Mouse (Mus musculus): ENCODE data around the gene Pde8b. TPM values are rescaled to one million over a fixed set of nuclear protein-coding genes. Genes with fewer than 3 reads are reported as not detected.

The Pde8b gene
- 2.2 and 2.5 TPM in 2 replicates for polyA plus RNA-seq (2016; fragmentation: Nextera tagmentation; extraction: Ambion mirVana)

DNA sequence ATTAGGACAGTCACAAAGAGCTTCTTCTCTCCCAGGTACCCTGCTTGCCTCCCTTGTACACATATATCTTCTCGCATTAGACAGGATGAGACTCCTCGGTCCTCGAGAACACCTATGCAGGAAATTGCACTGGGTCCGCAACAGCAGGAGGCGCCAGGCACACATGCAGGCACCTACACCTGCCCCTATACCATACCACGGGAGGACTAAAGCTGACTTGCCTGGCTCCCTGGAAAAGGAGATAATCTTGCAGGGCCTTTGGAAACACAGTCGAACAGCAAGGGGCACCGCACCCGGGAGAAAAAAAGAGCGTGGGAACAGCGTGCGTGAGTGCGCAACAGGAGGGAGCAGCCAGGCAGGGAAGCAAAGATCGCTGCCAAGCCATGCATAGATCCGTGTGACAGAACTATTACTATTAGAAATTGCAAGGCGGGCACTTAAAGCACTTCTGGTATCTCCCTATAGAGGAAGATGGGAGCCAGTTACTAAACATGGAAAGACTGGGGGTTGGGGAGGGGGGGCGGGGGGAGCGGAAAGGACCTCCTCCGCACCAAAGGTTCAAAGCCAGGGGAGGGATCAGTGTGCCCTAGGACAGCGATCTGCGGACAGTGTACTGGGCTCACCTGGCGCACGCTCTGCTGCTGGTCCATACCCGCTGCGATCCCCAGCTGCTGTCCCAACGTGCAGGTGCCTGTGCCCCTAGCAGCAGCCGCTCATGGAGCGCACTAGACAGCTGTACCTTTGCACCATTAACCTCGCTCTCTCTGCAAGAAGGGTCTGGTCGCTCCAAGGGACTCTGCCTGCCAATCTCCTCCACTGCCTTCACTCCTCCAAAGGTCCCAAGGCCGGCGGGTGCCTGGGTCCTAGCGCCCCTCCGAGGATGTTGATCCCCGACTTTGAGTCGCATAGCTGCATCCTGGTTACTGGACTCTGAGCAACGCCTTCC, at the start of gene Pde8b:
Gene Pde8b, minus strand, starts transcription at position 826 of the 946 bp plus-strand sequence.
- Histone ChIP-seq H3K4me3 (peak within 1 kb of the TSS; percentile 30), H3K4me1 (peaks cover 5% of the 10 kb centered on the region; the same call in 1 of the 2 replicates), H3K4me2 (replicated peaks) (peak within 1 kb of the TSS; percentile 55), H3K27me3 (peaks cover 35% of the 10 kb centered on the region), H3K36me3 (no peaks in the 10 kb centered on the region), H3K27ac (no peak within 1 kb of the TSS), H3K9me3 (no peaks in the 10 kb centered on the region), H3K9ac (no peak within 1 kb of the TSS)
- no peak for ATAC-seq (ENCODE audit: insufficient number of reproducible peaks, insufficient read depth, low FRiP score, low TSS enrichment)
- WGBS, result 5% methylated on average over 37 of the region's 37 CpGs

DNA sequence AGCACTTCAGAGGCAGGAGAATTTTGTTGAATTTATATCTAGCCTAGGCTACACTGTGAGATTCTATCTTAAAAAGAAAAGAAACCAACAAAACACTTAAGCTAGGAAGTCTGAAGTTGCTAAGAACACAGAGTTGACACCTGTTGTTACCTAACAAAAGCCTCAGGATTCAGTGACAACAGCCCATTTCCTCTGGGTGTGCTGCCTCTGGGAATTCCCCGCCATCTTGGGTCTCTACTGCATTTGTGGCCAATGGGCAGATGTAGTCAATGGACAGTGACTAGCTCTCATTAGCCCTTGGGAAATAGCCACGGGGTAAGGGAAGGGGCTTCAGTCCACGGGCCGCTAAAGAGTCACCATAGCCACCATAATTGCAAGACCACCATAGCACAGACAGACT, 41.8 kb upstream of the Pde8b start:
- no peak overlapping the region for H3K9ac ChIP-seq
- no peaks in the 10 kb centered on the region for H3K9me3 ChIP-seq
- 83% methylated on average over 4 of the region's 4 CpGs for WGBS
- no peak for ATAC-seq (ENCODE audit: insufficient number of reproducible peaks, insufficient read depth, low FRiP score, low TSS enrichment)
- H3K27me3 ChIP-seq, result no peaks in the 10 kb centered on the region
- H3K4me1 ChIP-seq, result no peaks in the 10 kb centered on the region
- H3K27ac ChIP-seq, result no peak overlapping the region
- H3K4me3 ChIP-seq, result no peak overlapping the region
- H3K4me2 ChIP-seq (replicated peaks), result no peak overlapping the region
- no peaks in the 10 kb centered on the region for H3K36me3 ChIP-seq

DNA sequence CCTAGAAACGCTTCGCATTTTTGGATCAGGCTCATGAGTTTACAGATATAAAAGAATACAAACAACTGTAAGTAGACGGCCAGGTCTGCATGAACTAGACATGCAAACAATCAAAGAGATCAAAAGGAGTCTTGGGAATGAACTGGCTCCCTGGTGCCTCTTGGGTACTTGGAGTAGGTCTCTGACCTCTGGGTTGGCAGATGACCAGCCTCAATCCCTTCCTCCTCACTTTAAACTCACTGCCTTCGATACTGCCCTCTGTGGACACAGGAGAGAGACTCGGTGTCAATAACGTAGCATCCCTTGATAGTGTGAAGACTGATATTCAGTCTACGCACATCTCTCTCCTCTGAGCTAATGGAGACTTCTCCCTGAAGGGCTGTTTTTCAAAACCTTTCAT, 37.9 kb upstream of the Pde8b start:
- Histone ChIP-seq H3K4me2 (replicated peaks) (no peak overlapping the region), H3K4me3 (no peak overlapping the region), H3K9ac (no peak overlapping the region), H3K36me3 (no peaks in the 10 kb centered on the region), H3K27me3 (no peaks in the 10 kb centered on the region), H3K27ac (no peak overlapping the region), H3K4me1 (no peaks in the 10 kb centered on the region), H3K9me3 (no peaks in the 10 kb centered on the region)
- ATAC-seq (ENCODE audit: insufficient number of reproducible peaks, insufficient read depth, low FRiP score, low TSS enrichment), result no peak
- 70% methylated on average over 7 of the region's 7 CpGs for WGBS

DNA sequence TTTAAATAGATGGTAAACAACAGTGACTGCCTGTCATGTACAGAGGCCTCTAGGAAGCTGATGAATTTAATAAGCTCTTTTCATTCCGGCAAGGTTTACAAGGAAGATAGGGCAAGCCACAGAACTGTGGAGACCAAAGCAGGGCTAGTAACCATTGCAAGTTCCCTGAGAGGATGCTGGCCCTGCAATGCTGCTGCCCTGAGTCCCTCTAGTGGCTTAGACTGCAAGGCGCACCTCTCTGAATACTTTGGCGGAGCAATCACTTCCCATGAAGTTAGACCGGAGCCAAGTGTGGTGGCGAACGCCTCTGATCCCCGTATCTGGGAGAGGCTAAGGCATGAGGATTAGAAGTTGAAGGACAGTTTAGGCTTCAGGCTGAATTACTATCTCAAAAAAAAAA, 36.9 kb upstream of the Pde8b start:
- H3K9ac ChIP-seq, result no peak overlapping the region
- no peak overlapping the region for H3K27ac ChIP-seq
- H3K4me3 ChIP-seq, result no peak overlapping the region
- no peaks in the 10 kb centered on the region for H3K36me3 ChIP-seq
- H3K4me2 ChIP-seq (replicated peaks), result no peak overlapping the region
- ATAC-seq (ENCODE audit: insufficient number of reproducible peaks, insufficient read depth, low FRiP score, low TSS enrichment), result no peak
- no peaks in the 10 kb centered on the region for H3K9me3 ChIP-seq
- 0 out of 2 replicates have a peak, but pooled peaks cover 5% of the 10 kb centered on the region for H3K4me1 ChIP-seq
- no peaks in the 10 kb centered on the region for H3K27me3 ChIP-seq
- WGBS, result 5% methylated on average over 7 of the region's 7 CpGs

DNA sequence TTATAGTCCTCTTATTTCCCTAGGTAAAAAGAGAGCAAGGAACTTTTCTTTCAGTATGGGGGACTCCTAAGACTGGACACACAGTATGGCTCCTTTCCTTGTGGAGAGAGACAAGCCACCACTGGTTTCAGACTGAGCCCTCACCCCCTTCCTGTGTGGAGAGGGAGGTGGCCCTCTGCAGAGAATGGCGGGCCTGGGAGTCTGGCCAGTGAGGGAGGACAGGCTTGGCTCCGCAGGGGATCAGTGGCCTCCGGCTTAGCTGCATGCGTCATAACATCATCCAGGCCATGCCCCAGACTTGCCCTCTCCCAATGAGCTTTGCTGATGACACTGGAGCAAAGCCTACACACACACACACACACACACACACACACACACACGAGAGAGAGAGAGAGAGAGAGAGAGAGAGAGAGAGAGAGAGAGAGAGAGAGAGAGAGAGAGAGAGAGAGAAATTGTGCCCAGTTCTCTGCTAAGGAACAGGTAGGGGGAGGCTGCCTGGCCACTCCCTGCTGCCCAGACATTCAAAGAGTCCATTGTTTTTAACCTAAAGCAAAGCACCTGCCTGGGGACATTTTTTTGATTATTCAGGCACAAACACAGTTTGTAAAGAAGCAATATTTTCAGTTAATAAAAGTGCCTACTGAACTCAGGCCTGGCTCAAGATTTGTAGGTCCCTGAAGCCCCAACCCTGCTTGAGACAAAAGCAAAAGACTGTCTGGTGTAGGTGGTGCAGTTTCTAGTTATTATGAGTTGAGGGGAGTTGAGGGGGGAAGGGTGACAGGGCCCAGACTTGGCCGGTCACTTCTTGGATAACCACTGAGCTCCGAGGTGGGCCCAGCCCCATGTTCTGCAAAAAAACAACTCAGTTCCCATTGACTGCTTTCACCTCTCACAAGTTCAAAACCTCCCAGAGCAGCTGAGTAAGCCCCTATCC, 31.9 kb upstream of the Pde8b start:
- 27% methylated on average over 6 of the region's 7 CpGs for WGBS
- Histone ChIP-seq H3K27me3 (no peaks in the 10 kb centered on the region), H3K4me1 (0 out of 2 replicates have a peak, but pooled peaks cover 5% of the 10 kb centered on the region), H3K4me3 (no peak overlapping the region), H3K4me2 (replicated peaks) (no peak overlapping the region), H3K36me3 (no peaks in the 10 kb centered on the region), H3K9ac (no peak overlapping the region), H3K9me3 (no peaks in the 10 kb centered on the region), H3K27ac (no peak overlapping the region)
- no peak for ATAC-seq (ENCODE audit: insufficient number of reproducible peaks, insufficient read depth, low FRiP score, low TSS enrichment)

DNA sequence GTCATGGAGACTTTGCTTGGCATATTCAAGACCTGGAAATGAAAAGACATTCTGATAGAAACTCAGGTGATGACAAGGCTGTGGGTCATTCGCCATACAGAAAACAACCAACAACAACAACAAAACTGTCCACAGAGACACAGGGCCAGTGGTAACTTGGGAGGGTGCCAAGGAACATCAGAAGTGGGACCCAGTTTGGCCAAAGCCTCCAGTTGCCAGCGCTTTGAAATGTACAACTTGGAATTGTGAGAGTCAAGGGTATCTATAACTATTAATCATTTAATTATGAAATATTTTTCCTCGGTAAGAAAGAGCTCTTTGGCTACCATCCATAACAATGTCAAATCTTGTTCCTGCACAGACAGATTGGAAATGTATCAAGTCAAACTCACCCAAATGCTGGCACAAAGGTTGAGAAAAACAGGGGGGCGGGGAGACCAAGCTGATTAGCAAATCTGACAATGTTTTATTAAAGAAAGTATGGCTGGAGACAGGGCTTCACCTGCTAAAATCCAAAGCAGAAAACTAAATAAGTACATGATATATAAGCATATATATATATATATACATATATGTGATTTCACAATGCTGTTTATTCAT, 28.4 kb upstream of the Pde8b start:
- no peak overlapping the region for H3K4me2 ChIP-seq (replicated peaks)
- H3K9ac ChIP-seq, result no peak overlapping the region
- H3K4me3 ChIP-seq, result no peak overlapping the region
- 0 out of 2 replicates have a peak, but pooled peaks cover 5% of the 10 kb centered on the region for H3K4me1 ChIP-seq
- H3K27ac ChIP-seq, result no peak overlapping the region
- WGBS, result 86% methylated on average over 4 of the region's 4 CpGs
- H3K27me3 ChIP-seq, result no peaks in the 10 kb centered on the region
- H3K36me3 ChIP-seq, result no peaks in the 10 kb centered on the region
- no peaks in the 10 kb centered on the region for H3K9me3 ChIP-seq
- no peak for ATAC-seq (ENCODE audit: insufficient number of reproducible peaks, insufficient read depth, low FRiP score, low TSS enrichment)

DNA sequence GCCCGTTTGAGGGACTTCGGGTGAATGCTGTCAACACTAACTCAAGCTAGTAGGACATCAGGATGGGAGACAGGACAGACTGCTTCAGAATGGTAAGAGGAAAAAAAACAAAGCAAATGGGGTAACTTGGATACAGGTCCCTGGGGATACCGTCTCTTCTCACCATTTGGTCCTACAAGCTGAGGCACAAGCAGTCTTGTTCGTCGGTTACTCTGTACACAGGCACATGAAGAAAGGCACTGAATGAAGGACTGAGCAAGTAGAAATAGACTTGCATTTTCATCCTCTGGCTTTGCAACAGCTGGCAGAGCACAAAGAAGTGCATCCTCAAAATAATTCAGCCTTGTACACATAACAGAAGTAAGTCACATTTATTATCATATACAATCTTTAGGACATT, 14.6 kb upstream of the Pde8b start:
- no peaks in the 10 kb centered on the region for H3K9me3 ChIP-seq
- no peak for ATAC-seq (ENCODE audit: insufficient number of reproducible peaks, insufficient read depth, low FRiP score, low TSS enrichment)
- H3K27me3 ChIP-seq, result no peaks in the 10 kb centered on the region
- H3K27ac ChIP-seq, result no peak overlapping the region
- H3K4me2 ChIP-seq (replicated peaks), result no peak overlapping the region
- no peak overlapping the region for H3K9ac ChIP-seq
- H3K36me3 ChIP-seq, result no peaks in the 10 kb centered on the region
- WGBS, result 80% methylated on average over 5 of the region's 5 CpGs
- 0 out of 2 replicates have a peak, but pooled peaks cover 4% of the 10 kb centered on the region for H3K4me1 ChIP-seq
- H3K4me3 ChIP-seq, result no peak overlapping the region

DNA sequence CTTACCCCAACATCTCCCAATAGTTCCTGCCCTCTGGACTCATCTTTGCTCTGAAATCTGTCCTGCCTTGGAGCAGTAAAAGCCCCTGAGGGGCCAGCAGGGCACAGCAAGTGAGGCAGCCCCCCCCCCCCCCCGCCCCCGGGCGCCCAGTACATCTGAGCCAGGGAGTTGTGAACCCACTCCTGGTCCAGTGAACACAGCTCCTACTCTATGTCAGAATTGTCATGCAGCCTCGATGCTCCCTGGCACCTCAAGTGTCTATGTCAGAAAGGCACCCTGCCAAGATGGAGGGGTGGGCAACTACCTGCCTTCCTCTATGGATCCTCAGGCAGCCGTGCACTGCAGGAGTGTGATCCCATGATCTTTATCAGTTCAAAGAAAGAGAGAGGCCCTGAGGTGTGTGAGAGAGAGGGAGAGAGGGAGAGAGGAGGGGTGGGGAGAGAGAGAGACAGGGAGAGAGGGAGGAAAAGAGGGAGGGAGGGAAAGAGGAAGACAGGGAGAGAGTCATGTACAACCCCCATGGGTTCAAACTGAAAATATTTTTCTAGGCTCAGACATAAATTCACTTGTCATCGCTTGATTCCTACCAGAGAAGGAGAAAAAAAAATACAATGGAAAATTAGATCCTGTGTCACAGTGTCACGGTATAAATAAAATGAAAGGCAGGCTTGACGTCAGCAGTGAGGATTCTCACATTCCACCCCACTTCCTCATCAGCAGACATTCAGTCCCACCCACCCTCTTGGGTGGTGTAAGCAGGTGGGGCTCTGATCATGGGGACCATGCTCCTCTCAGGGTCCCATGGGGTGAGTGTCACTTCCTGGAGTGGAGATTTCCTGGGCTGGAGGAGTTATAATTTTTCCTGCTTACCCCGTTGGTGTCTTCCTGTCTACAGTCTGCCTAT, 11.0 kb upstream of the Pde8b start:
- Histone ChIP-seq H3K4me1 (0 out of 2 replicates have a peak, but pooled peaks cover 4% of the 10 kb centered on the region), H3K36me3 (no peaks in the 10 kb centered on the region), H3K27ac (no peak overlapping the region), H3K4me3 (no peak overlapping the region), H3K27me3 (no peaks in the 10 kb centered on the region), H3K9me3 (no peaks in the 10 kb centered on the region), H3K4me2 (replicated peaks) (no peak overlapping the region), H3K9ac (no peak overlapping the region)
- 64% methylated on average over 9 of the region's 9 CpGs for WGBS
- ATAC-seq (ENCODE audit: insufficient number of reproducible peaks, insufficient read depth, low FRiP score, low TSS enrichment), result no peak

DNA sequence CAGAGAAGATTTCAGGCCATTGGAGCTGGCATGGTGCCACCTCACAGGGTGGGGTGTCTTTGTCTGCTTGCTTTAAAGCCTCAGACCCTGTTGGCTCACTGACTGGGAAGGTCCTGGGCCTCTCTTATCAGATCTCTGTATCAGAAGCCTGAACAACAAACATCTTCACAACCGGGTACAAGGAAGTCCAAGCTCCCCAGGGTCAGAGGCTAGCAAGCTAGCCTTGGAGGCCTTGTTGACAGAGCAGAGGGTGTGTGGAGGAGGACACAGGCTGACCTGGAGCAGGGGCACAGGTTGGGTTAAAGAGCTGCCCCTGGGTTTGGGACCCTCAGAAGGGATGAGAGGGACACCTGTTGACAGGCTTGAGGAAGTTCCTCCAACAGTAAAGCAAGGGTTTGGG, 10.3 kb upstream of the Pde8b start:
- no peaks in the 10 kb centered on the region for H3K9me3 ChIP-seq
- H3K27ac ChIP-seq, result no peak overlapping the region
- 0 out of 2 replicates have a peak, but pooled peaks cover 4% of the 10 kb centered on the region for H3K4me1 ChIP-seq
- no peak overlapping the region for H3K4me2 ChIP-seq (replicated peaks)
- H3K36me3 ChIP-seq, result no peaks in the 10 kb centered on the region
- WGBS, result 39% methylated on average over 1 of the region's 1 CpGs
- H3K4me3 ChIP-seq, result no peak overlapping the region
- no peaks in the 10 kb centered on the region for H3K27me3 ChIP-seq
- no peak for ATAC-seq (ENCODE audit: insufficient number of reproducible peaks, insufficient read depth, low FRiP score, low TSS enrichment)
- H3K9ac ChIP-seq, result no peak overlapping the region

DNA sequence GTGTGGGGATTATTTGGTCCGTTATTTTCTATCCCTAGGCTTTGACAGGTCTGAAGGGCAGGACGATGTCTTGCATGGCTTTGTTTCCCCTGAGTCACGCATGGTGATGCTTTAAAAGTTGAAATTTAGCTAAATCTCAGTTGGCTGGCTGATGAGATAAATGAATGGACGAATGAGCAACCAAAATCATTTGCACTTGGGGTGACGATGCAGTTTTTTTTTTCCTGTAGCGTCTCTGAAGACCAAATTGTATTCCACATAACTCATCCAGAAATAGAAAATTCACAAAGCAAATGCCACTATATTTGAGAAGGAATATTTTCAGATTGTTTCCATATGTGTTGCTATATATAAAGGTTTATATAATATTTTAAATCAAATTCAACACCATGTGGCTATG, 6.9 kb upstream of the Pde8b start:
- Histone ChIP-seq H3K4me3 (no peak overlapping the region), H3K4me1 (0 out of 2 replicates have a peak, but pooled peaks cover 4% of the 10 kb centered on the region), H3K9ac (no peak overlapping the region), H3K4me2 (replicated peaks) (no peak overlapping the region), H3K9me3 (no peaks in the 10 kb centered on the region), H3K27me3 (no peaks in the 10 kb centered on the region), H3K27ac (no peak overlapping the region), H3K36me3 (no peaks in the 10 kb centered on the region)
- WGBS, result 82% methylated on average over 6 of the region's 6 CpGs
- no peak for ATAC-seq (ENCODE audit: insufficient number of reproducible peaks, insufficient read depth, low FRiP score, low TSS enrichment)
